Mouse (Mus musculus): Measurements from ENCODE around the gene Ccna1.

Ccna1 gene

DNA sequence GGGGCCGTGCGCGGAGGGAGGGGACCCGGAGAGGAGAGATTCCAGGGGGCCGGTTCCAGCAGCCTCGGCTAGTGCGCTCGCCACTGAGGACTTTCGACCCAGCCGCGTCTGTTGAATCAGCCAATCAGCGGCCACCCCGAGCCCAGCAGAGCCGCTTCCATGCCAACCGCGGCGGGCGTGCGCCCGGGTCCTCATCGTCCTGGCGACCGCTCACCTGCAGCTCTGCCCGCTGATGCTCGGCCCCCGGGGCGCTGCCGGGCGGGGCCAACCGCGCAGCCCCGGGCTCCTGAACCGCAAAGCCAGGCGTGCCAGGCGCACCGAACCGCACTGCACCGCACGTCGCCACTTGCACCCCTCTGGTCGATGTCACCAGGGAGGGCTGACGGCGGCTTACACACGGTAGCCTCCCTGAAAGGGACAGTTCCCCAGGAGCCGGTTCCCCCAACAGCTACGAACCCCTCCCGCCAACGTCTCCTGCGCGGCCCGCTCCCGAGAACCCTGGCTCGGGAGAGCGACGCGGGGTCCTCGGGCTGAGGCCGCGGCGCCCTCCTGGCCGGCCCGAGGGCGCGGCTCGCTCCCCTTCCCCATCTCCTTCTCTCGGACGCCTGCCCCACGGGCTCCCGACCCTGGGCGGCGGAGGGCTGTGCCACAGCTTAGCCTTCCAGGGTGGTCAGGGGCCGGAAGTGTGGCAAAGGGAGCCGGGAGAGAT, at the start of gene Ccna1:
Gene Ccna1, minus strand, starts transcription at position 464 of the 709 bp plus-strand sequence.
- peak; percentile 74 to 76 for DNase-seq

DNA sequence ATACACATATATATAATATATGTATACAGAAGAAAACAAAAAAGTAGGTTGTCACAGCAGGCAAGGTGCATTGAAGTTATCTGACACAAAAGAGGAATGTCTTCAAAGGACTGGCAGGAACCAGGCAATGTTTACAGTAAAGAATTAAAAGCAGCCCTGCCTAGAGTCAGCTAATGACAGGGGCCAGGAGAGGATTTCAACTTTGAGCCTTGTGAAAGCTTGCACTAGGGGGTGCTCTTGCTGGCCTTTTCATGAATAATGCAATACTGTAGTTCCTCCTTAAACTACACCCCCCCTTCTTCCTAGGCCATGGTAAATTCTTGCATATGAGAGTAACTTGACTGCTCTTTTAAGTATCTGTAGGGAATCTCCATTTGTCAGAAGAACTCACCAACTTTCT, 45.8 kb upstream of the Ccna1 start:
- DNase-seq: no peak

DNA sequence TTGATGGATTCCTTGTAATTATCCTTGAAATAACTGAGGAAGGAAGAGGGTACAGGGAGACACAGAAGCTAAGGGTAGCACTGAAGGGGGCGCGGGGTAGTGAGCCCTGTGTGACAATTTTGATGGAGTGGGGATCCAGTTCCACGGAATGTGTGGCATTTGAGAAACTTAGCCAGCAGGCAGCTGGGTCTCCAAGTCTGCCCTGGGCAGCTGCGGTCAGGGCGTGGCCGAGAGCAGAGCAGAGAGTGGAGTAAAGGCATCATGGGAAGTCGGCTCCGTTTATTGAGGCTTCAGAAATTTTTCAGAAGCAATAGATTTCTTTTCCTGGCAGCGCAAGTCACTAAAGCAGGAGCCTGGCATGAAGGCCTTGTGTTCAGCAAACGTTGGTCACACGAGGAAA, 43.7 kb upstream of the Ccna1 start:
- DNase-seq: no peak

DNA sequence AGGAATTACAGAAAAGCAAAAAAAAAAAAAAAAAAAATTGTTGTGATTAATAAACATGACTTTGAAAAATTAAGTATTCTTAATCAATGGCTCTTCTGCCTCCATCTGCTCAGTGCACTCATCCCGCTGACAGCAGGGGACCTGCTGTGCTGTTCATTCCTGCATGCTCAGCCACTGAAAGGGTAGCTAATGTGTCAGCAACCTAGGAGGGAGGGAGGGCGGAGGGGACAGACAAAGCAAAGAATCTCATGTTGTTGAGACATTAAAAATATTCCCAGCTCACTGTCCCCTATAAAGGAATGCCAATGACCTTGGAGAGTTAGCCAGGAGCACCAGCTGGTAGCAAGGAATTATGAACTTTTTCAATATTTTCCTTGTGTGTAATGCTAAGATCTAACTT, 42.7 kb upstream of the Ccna1 start:
- DNase-seq: peak; percentile 61 to 62

DNA sequence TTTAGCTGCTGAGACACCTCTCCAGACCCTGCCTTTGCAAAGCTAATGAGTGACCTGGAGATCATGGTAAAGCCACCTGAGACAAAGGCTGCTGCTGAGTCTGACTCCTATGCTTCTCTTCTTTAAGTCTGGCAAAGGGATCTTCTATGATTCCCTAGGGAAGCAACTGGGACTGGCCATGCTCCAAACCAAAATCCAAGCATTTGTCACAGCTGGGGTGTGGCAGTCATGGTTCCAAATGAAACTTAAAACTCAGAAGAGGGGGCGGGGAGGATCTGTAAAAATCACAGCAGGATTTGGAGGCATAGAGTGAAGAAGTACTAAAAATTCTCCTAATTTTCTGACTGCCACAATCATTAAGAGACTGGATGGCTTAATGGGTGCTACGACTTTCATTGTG, 41.9 kb upstream of the Ccna1 start:
- DNase-seq: no peak

DNA sequence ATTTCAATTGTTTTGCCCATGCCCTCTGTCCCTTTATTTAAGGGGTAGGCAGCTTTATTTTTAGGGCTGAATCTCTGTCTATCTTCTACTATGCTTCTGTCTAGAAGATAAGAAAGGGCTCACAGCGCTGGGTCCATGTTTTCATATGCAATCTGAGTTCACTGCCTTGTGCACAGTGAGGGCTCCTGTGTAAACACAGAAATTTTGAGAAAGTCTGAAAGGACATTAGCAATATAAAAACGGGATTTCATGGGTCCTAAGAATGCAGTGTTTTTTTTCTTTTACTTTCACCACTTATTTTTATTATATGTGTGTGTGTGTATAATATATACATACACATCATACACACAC, 41.3 kb upstream of the Ccna1 start:
- DNase-seq: no peak

DNA sequence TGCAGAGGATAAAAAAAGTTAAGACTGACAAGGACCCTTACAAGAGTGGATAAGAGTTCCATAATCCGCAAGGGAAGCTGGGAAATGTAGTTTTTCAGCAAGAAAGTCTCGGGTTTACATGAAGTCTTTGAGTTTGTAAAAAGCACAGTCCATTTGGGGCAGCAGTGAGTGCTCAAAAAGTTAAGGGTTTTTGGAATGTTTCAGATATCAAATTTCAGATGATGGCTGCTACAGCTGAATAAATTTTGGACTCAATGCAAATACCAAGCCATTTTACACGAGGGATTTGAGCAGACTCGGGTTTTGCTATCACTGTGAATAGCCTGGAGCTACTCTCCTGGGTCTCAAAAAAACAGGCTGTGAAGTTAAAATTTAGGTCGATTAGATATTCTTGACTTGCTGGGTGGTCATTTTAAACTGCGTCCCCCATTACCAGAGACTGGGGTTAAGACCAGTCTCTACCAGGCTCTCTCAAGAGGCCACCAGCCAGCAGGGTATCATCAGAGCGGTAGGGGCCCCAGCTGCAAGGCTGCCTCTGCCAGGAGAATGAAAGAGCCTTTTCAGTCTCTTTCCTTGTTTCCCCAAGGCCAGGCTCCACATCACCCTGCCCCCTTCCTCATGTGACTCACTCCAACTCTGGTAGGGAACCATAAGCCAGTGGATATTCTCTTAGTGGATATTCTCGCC, 40.8 kb upstream of the Ccna1 start:
- no peak for DNase-seq

DNA sequence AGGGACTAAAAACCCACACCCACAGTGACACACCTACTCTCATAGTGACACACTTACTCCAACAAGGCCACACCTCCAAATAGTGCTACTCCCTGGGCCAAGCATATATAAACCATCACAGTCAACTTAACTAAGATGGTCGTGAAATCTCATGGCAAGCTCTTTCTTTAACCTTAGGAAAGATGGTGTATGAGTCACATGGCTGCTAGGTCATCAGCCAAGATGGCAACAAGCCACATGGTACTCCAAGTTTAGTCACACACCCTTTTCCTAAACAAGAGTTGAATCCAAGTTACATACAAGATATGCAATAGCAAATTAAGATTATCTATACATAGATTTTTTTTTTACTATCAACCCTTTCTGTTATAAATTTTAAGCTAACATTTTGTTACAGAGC, 37.9 kb upstream of the Ccna1 start:
- DNase-seq: no peak

DNA sequence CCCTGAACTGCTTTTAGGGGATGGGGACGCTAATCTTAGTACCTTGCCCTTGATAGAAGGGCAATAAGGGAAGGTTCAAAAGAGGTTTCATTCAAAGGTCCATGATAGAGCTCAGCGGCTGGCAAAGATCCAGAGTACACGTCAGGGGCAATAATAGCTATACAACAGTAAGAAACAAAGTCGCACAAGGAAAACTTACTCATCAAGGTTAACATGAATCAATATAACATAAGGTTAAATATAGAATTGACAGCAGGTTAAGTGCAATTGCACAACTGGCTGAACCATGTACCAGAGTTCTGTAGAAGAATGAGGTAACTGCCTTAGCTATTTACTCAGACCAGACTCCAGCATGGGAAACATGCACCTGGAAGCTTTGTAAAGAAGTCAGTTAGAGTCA, 34.0 kb upstream of the Ccna1 start:
- DNase-seq: no peak

DNA sequence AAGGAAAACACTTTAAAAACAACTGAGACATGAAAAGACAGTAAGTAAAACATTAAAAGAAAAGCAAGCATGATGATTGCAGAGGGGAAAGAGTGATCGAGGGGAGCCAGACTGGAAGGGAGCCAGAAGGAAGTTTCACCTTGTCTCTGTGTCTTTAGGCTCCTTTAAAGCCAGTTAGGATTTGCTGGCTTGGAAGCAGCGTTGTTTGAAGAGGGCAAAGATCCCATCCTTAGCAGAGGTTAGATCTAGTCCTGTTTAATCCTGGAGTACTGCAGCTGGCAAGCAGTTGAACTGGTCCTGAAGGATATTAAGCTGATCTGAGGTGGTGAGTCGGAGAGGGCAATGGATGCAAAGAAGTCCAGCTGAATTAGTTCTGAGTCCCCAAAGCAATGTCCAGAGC, 33.5 kb upstream of the Ccna1 start:
- DNase-seq: no peak

DNA sequence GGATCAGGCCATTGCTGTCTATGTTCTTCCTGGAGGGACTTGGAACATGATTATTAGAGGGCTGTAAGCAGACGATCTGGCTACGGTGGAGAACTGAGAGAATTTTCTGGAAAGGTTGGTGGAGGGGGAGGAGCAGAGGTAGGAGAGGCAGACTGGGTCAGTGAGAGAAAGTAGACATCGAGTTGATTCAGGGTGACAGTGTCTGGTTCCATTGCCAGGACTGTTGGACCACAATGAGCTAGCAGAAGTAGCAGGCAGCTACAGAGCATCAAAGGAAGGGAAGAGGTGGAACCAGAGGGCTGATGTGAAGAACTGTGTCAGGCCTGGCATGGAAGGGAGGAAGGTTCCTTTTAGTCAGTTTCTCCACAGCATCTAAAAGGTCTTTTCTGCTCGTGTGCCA, 33.1 kb upstream of the Ccna1 start:
- peak; percentile 65 to 68 for DNase-seq

DNA sequence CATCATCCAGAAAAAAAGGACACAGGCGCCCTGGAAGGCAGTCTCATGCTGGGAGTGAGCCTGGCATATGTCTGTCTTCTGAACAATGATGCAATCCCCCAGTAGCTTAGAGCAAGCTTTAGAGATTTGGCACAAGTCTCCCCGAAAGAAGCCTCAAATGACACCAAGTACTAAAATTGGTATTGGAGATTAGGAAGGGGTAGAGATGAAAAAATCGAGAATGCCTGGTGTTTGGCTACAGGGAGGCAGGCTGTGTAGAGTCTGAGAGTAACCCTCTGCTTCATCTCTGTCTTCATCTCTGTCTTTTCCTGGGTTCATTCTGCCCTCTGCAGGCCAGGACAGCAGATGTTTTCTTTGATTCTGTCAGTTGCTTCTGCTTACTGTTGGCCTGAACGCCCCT, 32.1 kb upstream of the Ccna1 start:
- peak; percentile 44 to 53 for DNase-seq

DNA sequence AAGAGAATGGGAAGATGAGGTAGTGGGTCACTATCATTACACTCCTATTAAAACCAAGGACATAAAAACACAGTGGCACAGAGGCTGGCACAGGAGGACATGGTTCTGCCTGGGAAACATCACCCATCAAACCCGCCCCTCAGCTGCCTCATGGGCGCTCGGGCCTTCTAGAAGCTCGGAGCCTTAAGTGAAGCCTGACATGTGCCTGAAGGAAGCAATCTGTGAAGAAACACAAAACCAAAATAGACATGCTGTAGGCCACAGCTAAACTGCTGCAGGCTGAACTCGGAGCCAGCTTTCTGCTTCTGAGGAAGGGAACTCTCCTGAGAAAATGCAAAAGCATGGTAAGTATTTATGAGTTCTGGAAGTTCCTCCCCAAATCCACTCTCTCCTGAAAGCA, 31.6 kb upstream of the Ccna1 start:
- DNase-seq: no peak

DNA sequence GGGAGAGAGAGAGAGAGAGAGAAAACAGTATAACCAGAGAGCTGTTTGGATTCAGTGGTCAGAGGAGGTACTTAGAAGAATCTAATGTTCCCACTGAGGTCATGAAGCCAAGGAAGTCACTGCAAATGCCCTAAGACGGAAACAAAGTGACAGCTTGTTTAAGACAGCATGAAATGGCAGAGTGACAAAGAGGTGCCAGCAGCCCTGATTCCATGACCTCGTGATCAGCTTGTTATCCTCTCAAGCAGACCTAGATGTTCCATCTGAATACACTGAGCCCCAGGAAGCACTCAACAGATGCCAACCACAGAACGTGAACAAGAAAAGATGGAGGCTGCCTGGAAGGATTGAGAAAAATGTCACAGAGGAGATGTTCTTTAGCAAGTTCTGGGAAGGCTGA, 30.4 kb upstream of the Ccna1 start:
- DNase-seq: peak; percentile 73 to 76

DNA sequence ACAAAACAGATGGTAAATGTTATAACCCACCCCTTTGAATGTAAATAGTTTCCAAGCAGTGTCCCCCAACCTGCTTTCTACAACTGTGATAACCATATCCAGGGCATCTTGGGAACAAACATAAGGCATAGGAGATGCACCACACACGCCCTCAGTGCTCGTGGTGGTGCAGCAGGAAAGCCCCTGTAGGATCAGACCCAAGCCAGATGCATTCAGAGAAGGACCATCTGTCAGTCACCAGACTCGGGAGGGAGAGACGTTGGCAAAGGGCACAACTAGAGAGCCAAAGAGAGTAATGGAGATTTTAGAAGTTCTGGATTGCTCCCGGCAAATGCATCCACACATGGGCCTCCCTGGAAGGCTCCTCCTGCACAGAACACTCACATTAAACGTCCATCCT, 29.5 kb upstream of the Ccna1 start:
- peak; percentile 46 to 53 for DNase-seq

DNA sequence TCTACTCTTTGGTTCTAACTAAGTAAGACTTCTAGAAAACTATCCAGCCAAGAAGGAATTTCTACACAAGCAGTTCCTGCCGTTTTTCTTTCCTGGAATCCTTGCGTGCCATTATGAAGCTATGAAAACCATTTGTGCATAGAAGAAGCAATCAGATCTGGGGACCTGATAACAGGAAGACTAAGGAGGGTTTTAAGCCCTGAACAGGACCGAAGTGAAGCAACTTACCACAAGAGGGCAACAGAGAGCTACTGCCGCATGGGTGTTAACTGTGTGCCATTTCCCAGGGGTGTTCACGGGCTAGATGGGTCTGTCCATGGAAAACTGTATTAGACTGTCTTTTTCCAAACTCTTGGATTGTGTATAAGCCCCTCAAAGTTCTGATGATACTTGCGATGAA, 24.8 kb upstream of the Ccna1 start:
- peak; percentile 88 to 89 for DNase-seq

DNA sequence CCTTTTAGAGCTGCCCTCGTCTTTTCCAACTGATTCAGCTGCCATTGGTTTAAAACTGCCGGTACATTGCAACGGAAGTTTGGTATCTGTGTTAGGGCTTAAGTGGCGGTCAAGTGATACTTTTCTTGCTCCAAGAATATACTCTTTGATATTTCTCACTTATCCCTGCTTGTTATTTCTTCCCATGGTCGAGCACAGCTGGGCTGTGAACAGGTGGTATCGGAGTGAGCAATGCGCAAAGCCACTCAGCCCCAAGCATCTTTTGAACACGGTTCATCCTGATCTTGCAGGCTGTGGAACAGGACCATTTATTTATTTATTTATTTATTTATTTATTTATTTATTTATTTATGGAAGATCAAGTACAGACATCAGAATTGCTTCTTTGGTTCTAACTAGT, 24.3 kb upstream of the Ccna1 start:
- no peak for DNase-seq

DNA sequence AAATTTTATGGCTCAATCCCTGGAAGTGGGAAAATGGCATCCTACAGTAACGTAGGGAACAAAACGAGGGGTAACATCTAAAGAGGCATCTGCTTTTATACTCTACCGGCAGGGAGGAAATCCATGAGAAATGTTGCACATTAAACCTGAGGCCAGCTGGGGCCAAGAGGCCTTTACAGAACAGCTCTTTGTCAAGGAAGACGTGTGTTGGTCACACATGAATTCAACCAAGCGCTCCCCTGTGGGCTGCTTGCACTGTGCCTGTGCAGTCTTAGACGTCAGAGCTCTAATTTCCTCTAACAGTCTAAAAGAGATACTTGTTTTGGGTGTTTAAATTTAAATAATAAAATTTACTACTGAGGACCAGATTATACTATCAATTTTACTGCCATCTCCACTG, 22.9 kb upstream of the Ccna1 start:
- no peak for DNase-seq

DNA sequence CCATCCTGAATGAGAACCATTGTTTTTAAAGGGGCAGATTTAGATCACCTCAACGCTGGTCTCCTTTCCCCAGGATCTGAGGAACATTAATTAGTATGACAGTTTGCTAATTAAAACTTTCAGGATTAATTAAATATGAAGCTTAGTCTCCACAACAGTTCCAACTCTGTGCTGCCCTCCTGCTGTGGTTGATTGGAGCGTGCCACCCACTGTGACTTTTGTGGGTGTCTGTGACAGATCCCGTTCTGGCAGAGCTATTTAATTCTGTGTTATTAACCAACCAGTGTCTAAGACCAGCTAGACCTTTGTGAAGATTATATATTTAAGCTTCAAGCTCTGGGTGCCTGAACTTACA, 20.0 kb upstream of the Ccna1 start:
- no peak for DNase-seq

DNA sequence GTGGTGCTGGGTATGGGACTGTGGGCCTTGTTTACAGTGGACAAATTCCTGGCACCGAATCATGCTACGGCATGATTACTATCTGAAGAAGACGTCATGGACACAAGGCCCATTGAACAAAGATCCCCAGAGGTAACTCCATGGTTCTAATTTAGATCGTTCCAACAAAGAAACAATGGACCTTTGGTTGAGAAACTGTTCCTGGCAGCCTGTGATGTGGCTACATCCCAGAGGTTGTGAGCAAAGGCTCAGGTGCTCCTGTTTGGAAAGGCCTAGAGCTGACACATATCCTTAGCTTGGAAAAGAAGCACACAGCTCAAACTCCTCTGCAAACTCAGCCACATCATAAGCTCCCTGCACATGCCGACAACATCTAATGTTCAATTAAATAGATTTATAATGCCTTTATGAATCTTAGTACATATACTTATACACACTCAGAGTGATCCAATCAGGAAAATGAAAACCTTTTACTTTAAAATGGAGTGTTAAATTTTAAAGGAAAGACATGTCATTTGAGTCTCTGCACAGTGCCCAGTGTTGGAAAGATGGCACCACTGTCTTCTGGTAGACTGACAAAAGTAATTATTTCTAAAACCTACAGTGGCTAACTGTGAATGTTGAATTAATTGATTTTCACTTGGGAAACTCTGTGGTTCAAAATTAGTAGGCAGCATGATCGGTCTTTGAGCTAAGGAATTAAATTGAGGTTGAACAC, 19.4 kb upstream of the Ccna1 start:
- no peak for DNase-seq

DNA sequence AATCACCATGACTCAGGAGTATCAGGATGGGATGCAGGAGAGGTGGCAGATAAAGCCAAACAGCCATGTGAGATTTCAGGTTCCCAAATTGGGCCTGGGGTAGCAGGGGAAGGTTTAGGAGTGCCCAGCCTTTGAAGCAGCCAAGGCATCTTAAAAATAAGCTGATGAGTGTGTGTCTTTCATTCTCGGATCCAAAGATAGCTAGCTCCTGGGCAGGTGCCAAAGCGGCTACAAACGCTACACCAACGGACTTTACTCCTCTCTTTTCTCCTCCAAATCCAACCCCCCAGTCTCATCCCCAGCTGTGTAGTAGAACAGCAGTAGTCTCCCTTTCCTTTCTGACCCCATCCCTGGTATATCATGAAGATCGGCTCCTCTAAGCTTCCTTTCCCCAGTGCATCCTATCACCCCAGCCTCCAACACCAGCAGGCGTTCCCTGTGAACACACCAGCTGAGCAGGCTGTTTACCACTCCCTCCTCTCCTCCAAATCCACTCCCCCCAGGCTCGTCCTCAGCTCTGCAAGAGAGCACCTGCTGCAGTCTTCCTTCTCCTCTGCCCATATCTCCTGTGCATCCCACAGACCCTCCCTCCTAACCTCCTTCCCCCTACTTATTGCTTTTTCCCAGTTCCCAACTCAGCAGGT, 12.6 kb upstream of the Ccna1 start:
- peak in 1 of 2 experiments; percentile 30 for DNase-seq

DNA sequence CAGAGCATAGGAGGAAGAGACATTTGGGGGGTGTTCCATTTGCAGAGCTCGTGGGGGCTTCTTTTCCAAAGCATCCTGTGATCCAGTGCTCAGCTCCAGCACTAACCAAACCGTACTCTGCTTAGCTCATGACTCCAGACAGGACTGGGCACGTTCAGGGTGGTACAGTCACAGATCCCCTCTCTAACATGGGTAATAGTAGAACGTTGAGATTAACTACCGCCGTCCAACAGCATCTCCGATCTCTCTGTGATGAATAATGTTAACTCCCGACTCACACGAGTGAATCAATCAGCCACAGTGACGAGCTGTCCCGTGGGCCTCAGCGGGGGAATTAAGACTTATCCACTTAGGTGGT, 11.3 kb upstream of the Ccna1 start:
- no peak for DNase-seq

DNA sequence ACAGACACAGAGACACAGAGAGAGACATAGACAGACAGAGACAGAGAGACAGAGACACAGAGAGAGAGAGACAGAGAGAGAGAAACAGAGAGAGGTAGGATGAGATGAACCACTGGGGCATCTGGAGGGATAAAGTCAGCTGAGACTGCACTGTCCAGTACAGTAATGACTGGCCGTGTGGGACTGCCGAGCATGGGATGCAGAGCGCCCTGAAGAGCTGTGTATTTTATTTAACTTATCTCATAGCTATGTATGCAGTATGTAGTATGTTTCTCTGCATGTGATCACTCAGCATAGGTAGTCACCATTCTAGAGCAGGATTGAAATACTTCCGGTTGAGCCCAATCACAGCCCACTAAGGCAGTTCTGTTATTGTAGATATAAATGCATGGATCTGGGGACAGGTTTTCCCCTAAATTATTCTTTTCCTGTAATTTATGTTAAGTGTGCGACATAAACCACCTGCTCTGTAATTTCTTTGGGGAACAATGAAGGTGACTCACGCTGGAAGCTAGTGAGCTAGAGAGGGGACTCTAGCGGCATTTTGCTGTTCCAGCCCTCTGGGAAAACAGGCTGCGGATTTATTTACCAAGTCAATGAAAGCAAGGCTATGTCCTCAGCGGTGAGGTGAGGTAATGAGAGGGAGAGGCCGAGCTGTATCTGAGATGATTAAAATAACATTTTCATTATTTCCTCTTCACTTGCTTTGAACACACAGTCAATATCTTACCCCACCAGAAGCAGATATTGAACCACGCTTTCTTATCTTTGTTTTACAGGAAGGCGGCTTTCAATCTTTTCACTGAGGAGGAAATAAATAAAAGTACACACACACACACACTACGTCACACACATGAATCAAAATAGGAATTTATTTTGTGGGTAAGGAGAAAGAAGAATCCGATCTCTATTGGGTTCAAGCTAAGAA, 10.7 kb upstream of the Ccna1 start:
- DNase-seq: no peak

Measured in cerebellum, postnatal 14 days (tissue).